Mouse (Mus musculus) CH12.LX (cell line): ENCODE measurements around the gene Ttc30a2.
A peak's percentile ranks its signal among the peaks of the same experiment; 100 is the strongest.

ENCODE experiments used
- CTCF ChIP-seq, 2 experiments: IDR thresholded peaks in 1 of 2; conservative IDR thresholded peaks in 1 of 2; 2 replicates each; pipeline ENCODE4 v1.5.1; 2011 to 2012; ENCODE audit warnings: low read depth in 2 of 2, low read length in 2 of 2, improper control_type of control experiment in 1 of 2, inconsistent platforms in 1 of 2, mild to moderate bottlenecking in 1 of 2, moderate library complexity in 1 of 2
- MAFK ChIP-seq: IDR thresholded peaks from 2 replicates; pipeline ENCODE4 v1.6.1; 2011; ENCODE audit warnings: low read length, improper control_type of control experiment; ENCODE audit not compliant: insufficient replicate concordance
- MEF2A ChIP-seq: IDR thresholded peaks from 2 replicates; pipeline ENCODE4 v1.6.1; 2014; ENCODE audit warnings: low read depth, mild to moderate bottlenecking, inconsistent platforms, low read length, improper control_type of control experiment, borderline replicate concordance
- POLR2A ChIP-seq: IDR thresholded peaks from 2 replicates; pipeline ENCODE4 v1.6.1; 2011; ENCODE audit warnings: low read depth, mild to moderate bottlenecking, improper control_type of control experiment, low read length
- SIN3A ChIP-seq: IDR thresholded peaks from 2 replicates; pipeline ENCODE4 v1.6.1; 2012; ENCODE audit warnings: low read length, improper control_type of control experiment, inconsistent platforms
- TCF12 ChIP-seq: IDR thresholded peaks from 2 replicates; pipeline ENCODE4 v1.6.1; 2014; ENCODE audit warnings: low read depth, mild to moderate bottlenecking, inconsistent platforms, low read length, improper control_type of control experiment
- USF2 ChIP-seq: conservative IDR thresholded peaks from 2 replicates; pipeline ENCODE4 v1.6.1; 2011; ENCODE audit warnings: low read depth, low read length, improper control_type of control experiment
- ZC3H11A ChIP-seq: IDR thresholded peaks from 2 replicates; pipeline ENCODE4 v1.6.1; 2012; ENCODE audit warnings: low read depth, mild to moderate bottlenecking, inconsistent platforms, low read length, improper control_type of control experiment
- ZKSCAN1 ChIP-seq: IDR thresholded peaks from 2 replicates; pipeline ENCODE4 v1.6.1; 2012; ENCODE audit warnings: low read depth, inconsistent platforms, low read length, improper control_type of control experiment, borderline replicate concordance
- ZNF384 ChIP-seq: IDR thresholded peaks from 2 replicates; pipeline ENCODE4 v1.6.1; 2012; ENCODE audit warnings: low read depth, low read length, improper control_type of control experiment, inconsistent platforms

DNA sequence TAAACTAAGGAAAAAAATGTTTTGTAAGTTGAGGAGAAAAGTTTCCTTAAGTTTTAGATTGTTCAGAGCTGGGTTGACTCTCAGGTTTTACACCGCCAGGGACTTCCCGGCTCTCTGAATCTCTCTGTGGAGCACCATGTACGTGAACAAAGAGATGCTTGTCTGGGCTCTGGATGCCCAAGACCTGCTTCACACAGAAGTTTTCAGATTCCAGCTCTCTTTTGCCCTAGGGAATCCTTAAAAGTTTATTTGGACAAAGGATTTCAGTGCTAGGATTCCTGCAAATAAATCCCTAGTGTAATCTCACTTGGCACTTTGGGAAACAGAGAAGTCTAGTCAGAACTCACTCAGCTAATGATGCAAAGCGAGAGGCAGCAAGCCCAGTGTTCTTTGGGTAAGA is 11.7 kb upstream of the Ttc30a2 start:
- no peak for TF ChIP-seq CTCF (conservative IDR thresholded peaks at IDR 0.05 in 1 of 2, IDR thresholded peaks at IDR 0.05 in 1 of 2; ENCODE audit: low read depth in 2 of 2, low read length in 2 of 2)
- TF ChIP-seq POLR2A = no peak
- no peak for TF ChIP-seq ZNF384
- TF ChIP-seq MAFK = 0 out of 2 replicates have a peak, but pooled peaks have one; percentile 5
- no peak for TF ChIP-seq TCF12
- no peak for TF ChIP-seq ZC3H11A
- no peak for TF ChIP-seq USF2
- no peak for TF ChIP-seq ZKSCAN1
- TF ChIP-seq SIN3A = no peak
- TF ChIP-seq MEF2A = no peak
